Mouse (Mus musculus) c-Kit-positive CD71-negative TER-119-negative erythroid progenitor cells, embryonic 14.5 days (primary cell): Measurements from ENCODE around the gene Cnot4.
A peak's percentile ranks its signal among the peaks of the same experiment; 100 is the strongest.

Experiments used
- DNase-seq: peaks from one replicate; pipeline ENCODE4 v3.0.0-alpha.2; 2013; ENCODE audit warnings: low read depth

The Cnot4 gene

GRCm38 (mm10) chr6:35033341-35033740 lies 100.2 kb downstream of the Cnot4 start:
- no peak for DNase-seq

- no peak for DNase-seq
Measured at GRCm38 (mm10) chr6:35032704-35033103, 100.8 kb downstream of the Cnot4 start.

- no peak for DNase-seq
Measured at GRCm38 (mm10) chr6:35030811-35031210, 102.7 kb downstream of the Cnot4 start.

GRCm38 (mm10) chr6:35030226-35030625 lies 103.3 kb downstream of the Cnot4 start:
- DNase-seq = no peak

- DNase-seq = no peak
Measured at GRCm38 (mm10) chr6:35028023-35028422, 105.5 kb downstream of the Cnot4 start.

DNA sequence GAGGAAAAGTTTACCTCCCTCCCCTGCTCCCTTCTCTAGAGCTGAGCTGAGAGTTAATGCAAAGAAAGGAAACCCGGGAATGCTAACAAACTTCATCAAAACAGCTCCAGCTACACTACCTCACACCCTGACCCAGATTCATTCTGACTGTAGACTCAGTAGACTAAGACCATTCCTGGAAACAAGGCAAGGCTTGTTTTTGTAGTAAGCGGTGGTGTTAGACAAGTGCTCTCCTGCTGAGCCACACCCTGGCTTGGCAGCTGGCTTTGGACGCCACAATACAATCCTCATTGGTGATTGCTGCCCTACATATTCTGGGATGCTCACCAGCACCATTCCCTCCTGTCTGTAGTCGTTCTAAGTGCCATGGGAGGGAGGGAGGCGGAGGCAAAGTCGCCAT lies 106.3 kb downstream of the Cnot4 start:
- DNase-seq = no peak

- DNase-seq = no peak
Measured at GRCm38 (mm10) chr6:35016624-35017023, 116.9 kb downstream of the Cnot4 start.

DNA sequence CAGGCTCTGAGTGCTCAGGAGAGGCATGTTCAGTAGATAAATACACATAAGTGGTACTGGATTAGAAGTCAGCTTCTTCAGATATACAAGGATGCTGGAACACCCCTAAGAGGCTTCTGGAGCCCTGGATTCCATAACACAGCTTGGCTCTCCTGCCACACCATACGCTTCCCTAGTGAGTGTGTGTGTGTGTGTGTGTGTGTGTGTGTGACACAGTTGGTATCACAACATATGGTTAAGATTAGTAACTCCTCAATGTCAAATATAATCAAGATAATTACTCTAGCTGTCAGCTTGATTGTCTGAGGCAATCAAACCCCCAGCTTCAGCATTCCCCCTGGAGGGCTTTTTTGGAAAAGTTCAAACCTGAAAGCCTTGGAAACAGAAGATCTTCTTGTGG lies 121.6 kb downstream of the Cnot4 start:
- no peak for DNase-seq

DNA sequence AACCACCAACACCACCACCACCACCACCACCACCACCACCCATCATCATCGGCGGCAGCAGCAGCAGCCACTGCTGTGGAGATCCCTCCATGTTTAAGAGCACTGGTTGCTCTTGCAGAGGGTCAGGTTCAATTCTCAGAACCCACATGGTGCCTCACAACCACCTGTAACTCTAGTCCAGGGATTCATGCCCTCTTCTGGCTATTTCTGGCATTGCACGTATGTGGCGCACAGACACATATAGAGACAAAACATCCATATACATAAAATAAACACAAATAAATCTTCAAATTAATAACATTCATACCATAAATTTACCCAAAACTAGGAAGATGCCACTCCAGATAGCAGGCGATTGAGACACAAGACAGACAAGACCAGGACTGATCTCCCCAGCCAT lies 122.8 kb downstream of the Cnot4 start:
- DNase-seq = no peak

DNA sequence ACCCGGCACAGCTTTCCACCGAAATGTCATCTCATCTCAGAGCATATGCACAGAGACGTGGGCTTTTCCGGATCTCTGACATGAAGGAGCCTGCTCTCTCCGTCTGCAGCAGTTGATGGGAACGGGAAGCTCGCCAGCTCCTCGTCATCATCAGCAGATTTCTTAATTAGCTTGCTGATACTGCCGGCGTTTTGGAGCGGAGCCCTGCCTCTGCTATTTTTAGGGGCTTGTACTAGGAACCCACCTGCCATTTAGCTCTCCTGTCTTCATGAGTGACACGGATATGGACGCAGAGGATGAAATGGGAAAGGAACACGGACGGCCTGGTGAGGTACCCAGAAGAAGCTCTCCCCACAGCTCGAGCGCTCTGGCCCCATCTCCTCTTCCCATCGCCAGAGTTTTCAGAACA lies 131.3 kb downstream of the Cnot4 start:
- DNase-seq = no peak

GRCm38 (mm10) chr6:34999101-34999500 lies 134.4 kb downstream of the Cnot4 start:
- DNase-seq = no peak

- DNase-seq = no peak
Measured at GRCm38 (mm10) chr6:34996496-34996895, 137.0 kb downstream of the Cnot4 start.

GRCm38 (mm10) chr6:34995265-34995681 lies 138.3 kb downstream of the Cnot4 start:
- DNase-seq = peak; percentile 87

- DNase-seq = no peak
Measured at GRCm38 (mm10) chr6:34994692-34995091, 138.8 kb downstream of the Cnot4 start.

DNA sequence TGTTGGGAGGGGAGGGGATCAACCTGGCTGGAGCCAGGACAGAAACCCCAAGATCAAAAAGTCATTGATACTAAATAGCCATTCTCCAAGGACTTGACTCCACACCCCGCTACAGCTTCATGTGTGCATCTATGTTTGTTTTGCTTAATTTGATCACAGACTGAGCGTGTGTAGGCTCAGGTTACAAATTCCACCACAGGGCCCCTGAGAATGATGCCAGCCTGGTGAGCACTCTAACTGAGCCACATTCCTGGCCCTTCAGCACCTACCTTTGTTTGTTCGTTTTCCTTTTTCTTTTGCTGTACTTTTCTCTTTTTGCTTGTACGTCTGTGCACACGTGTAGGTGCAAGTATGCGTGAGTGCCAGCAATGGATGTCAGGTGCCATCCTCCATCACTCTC lies 144.3 kb downstream of the Cnot4 start:
- DNase-seq = no peak

DNA sequence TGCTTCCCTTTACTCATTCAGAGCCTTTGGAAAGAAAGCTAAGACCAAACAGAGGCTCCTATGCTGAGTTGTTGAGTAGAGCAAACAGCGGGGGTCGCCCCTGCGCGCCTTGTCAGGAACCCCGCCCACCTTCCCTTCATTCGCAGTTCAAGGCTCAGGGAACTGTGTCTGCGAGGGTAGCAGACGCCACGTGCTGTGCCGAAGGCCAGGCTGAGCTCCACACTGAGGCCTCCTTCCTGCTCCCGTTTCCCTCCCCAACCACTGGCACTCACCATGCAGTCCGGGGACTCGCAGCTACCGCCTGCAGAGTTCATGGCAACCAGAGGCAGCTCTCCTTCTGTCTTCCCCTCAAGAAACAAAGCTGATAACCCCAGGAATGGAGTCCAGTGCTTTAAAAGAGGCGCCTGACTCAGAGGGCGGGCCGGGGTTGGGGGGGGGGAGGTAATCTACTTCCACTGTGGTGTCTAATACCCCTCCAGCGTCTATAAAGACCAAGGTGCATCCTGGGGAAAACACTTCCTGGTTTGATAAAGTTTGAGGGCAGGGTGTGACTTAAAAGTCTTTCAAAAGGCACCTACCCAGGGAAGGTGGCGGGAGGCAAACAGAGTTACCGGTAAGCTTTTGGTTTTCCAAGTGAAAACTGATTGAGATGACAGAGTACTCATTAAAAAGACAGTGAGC lies 145.3 kb downstream of the Cnot4 start, which contains the start of gene Slc23a4:
Slc23a4 (minus strand) TSS at position 324 of the 681 bp plus-strand sequence.
- DNase-seq = no peak

DNA sequence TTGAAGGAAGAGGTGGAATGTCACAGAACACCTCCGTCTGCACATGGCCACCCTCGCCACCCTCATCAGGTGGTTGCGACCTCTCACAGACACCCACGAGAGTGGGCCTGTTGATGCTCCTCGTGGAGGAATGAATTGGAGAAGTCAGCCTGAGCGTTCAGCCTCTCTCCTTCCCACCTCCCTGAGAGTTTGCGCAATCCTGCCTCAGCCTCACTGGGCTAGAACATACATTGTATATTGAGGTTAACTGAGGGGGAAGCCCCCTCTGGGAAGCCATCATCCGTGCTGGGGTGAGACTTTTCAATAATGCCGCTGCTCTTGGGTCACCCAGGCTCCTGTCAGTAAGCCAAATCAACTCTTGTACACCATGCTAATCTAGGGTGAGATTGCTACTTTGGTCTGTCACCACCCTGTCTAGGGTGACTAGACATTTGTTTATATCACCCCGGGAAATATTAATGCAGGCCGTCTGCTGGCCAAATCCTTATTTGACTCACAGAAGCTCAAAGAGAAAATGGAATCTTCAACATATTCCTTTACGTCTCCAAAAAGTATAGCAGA lies 146.4 kb downstream of the Cnot4 start:
- DNase-seq = no peak

DNA sequence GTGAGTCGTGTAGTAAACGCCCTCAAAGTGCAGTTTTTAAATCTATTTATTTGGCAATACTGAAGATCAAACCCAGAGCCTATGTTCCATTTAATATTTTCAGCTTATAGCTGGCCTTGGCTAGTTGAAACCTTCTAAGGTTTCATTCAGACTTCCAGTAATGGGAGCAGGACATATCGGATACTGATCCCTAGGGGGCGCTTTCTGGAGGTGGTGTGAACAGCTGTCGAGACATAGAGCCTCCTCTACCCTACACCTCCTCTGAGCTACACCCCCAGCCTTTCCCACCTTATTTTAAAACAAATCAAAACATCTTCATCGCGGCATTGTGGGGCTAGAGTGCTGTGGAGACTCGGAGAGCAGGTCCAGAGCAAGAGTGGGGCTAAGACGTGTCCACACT lies 152.9 kb downstream of the Cnot4 start:
- DNase-seq = no peak

GRCm38 (mm10) chr6:34979291-34979690 lies 154.2 kb downstream of the Cnot4 start:
- no peak for DNase-seq
